ENCODE assay signal across 19 mouse cellular contexts in the genomic region with DNA sequence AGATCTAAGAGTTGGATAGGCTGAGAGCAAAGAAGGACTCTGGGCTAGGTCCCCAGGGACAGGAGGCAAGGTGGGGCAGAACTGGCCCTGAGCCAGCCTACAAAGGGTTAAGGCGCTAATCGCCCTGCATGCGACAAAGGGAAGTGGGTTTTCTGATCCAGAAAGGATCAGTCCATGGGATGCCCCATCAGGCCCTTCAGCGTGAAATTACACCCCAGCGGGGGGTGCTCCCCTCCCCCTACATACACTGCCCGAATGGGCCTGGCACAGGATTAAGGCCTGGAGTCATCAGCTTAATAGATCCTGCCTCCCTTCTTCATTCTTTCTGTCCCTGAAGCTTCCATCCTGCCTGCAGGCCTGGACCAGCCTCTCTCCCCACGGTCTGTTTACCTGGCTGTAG. TPM values are rescaled to one million over a fixed set of nuclear protein-coding genes. Genes with fewer than 3 reads are reported as not detected.
DNase-seq lines count a peak whose midpoint lies in the region; ATAC-seq and TF ChIP-seq lines count a peak whose summit lies in the region.
"Had no signal": no experiment of that assay in that cellular context is flagged by ENCODE, and none has a peak within 500 bp of the region (broad histone marks: within the 10 kb centered on the region; RNA-seq: fewer than 3 reads in every experiment).

No protein-coding gene starts in this region.

- ATAC-seq in hindbrain, embryonic 11.5 days (ENCODE audit: low FRiP score), result peak; percentile 68
- ATAC-seq in hindbrain, embryonic 14.5 days (ENCODE audit: low FRiP score), result no peak; the same call in 1 of the 2 replicates
- peak; percentile 71 for ATAC-seq in midbrain, embryonic 13.5 days
- ATAC-seq: liver, embryonic 12.5 days; lung, postnatal 0 days had no signal

- peaks cover 14% of the 10 kb centered on the region for H3K4me1 ChIP-seq in hindbrain, embryonic 11.5 days (replicated peaks; ENCODE audit: control insufficient read depth, insufficient read depth, low read length)
- H3K4me1 ChIP-seq in hindbrain, embryonic 14.5 days (replicated peaks; ENCODE audit: control insufficient read depth, insufficient read depth, low read length), result peaks cover 13% of the 10 kb centered on the region; the same call in 1 of the 2 replicates
- H3K4me1 ChIP-seq in midbrain, embryonic 13.5 days (replicated peaks), result peaks cover 42% of the 10 kb centered on the region
- no peaks in the 10 kb centered on the region for H3K4me1 ChIP-seq in lung, adult 2 months (ENCODE audit: control insufficient read depth, insufficient read depth, low read length)
- H3K4me1 ChIP-seq: liver, embryonic 12.5 days; stomach, embryonic 15.5 days had no signal

- WGBS in hindbrain, embryonic 11.5 days, result 5% methylated on average over 7 of the region's 7 CpGs
- 7% methylated on average over 7 of the region's 7 CpGs for WGBS in hindbrain, embryonic 14.5 days
- 2% methylated on average over 7 of the region's 7 CpGs for WGBS in midbrain, embryonic 13.5 days
- WGBS in lung, adult 2 months, result 35% methylated on average over 7 of the region's 7 CpGs

- no peaks in the 10 kb centered on the region for H3K36me3 ChIP-seq in hindbrain, embryonic 11.5 days (ENCODE audit: control insufficient read depth, insufficient read depth, low read length)
- no peaks in the 10 kb centered on the region for H3K36me3 ChIP-seq in hindbrain, embryonic 14.5 days (replicated peaks; ENCODE audit: control insufficient read depth, insufficient read depth)
- no peaks in the 10 kb centered on the region for H3K36me3 ChIP-seq in midbrain, embryonic 13.5 days
- H3K36me3 ChIP-seq: embryonic facial prominence, embryonic 12.5 days; heart, embryonic 13.5 days; liver, embryonic 12.5 days; stomach, embryonic 15.5 days had no signal

- no peak overlapping the region for H3K9ac ChIP-seq in hindbrain, embryonic 11.5 days (ENCODE audit: low read depth, low read length)
- H3K9ac ChIP-seq in hindbrain, embryonic 14.5 days, result no peak overlapping the region
- no peak overlapping the region for H3K9ac ChIP-seq in midbrain, embryonic 13.5 days (replicated peaks)
- H3K9ac ChIP-seq: embryonic facial prominence, embryonic 12.5 days; heart, embryonic 13.5 days; liver, embryonic 12.5 days; stomach, embryonic 15.5 days had no signal

- H3K27me3 ChIP-seq in hindbrain, embryonic 11.5 days (ENCODE audit: control insufficient read depth, insufficient read depth, low read length), result peaks cover 33% of the 10 kb centered on the region
- H3K27me3 ChIP-seq in hindbrain, embryonic 14.5 days (ENCODE audit: control insufficient read depth, insufficient read depth, low read length), result peaks cover 52% of the 10 kb centered on the region
- H3K27me3 ChIP-seq in midbrain, embryonic 13.5 days, result peaks cover 73% of the 10 kb centered on the region

- DNase-seq in hindbrain, embryonic 11.5 days (ENCODE audit: low spot score), result peak; percentile 55
- DNase-seq in hindbrain, embryonic 14.5 days (ENCODE audit: low spot score), result no peak
- peak; percentile 53 for DNase-seq in embryo, embryonic 11 days
- DNase-seq in retina, postnatal 1 day, result peak; percentile 87
- no peak for DNase-seq in spleen, postnatal 4 days (ENCODE audit: low spot score in 2 of 2)
- DNase-seq in lung, adult 2 months, result no peak
- DNase-seq: adrenal gland, adult 2 months; cerebellum, adult 2 months; heart, postnatal 4 days; kidney, postnatal 10 days; right cerebral cortex, adult 18-20 months; thymus, postnatal 25 days had no signal

- TF ChIP-seq POLR2A in lung, adult 2 months (IDR thresholded peaks at IDR 0.05; ENCODE audit: borderline replicate concordance, extremely low read depth, low read depth, low read length), result no peak

- no peak overlapping the region for H3K4me2 ChIP-seq in hindbrain, embryonic 11.5 days (replicated peaks; ENCODE audit: low read depth, low read length)
- H3K4me2 ChIP-seq in hindbrain, embryonic 14.5 days (replicated peaks), result no peak overlapping the region
- H3K4me2 ChIP-seq in midbrain, embryonic 13.5 days (replicated peaks), result no peak overlapping the region
- H3K4me2 ChIP-seq: embryonic facial prominence, embryonic 12.5 days; heart, embryonic 13.5 days; liver, embryonic 12.5 days; stomach, embryonic 15.5 days had no signal

- no peak overlapping the region for H3K4me3 ChIP-seq in hindbrain, embryonic 11.5 days (ENCODE audit: low read depth, low read length)
- H3K4me3 ChIP-seq in hindbrain, embryonic 14.5 days (replicated peaks; ENCODE audit: low read length), result no peak overlapping the region
- H3K4me3 ChIP-seq in midbrain, embryonic 13.5 days (replicated peaks), result no peak overlapping the region
- H3K4me3 ChIP-seq in lung, adult 2 months (replicated peaks; ENCODE audit: extremely low read depth, low read depth, low read length), result no peak overlapping the region
- H3K4me3 ChIP-seq: embryonic facial prominence, embryonic 12.5 days; heart, embryonic 13.5 days; liver, embryonic 12.5 days; stomach, embryonic 15.5 days had no signal

- H3K27ac ChIP-seq in hindbrain, embryonic 11.5 days (ENCODE audit: low read depth, low read length), result no peak overlapping the region
- H3K27ac ChIP-seq in hindbrain, embryonic 14.5 days, result no peak overlapping the region
- no peak overlapping the region for H3K27ac ChIP-seq in midbrain, embryonic 13.5 days
- H3K27ac ChIP-seq: embryonic facial prominence, embryonic 12.5 days; heart, embryonic 13.5 days; liver, embryonic 12.5 days; stomach, embryonic 15.5 days had no signal

- TF ChIP-seq CTCF in lung, adult 2 months (IDR thresholded peaks at IDR 0.05; ENCODE audit: insufficient read depth, low read length), result no peak

- H3K9me3 ChIP-seq in hindbrain, embryonic 11.5 days (ENCODE audit: control insufficient read depth, low read length), result no peaks in the 10 kb centered on the region
- no peaks in the 10 kb centered on the region for H3K9me3 ChIP-seq in hindbrain, embryonic 14.5 days (ENCODE audit: control insufficient read depth, low read length)
- H3K9me3 ChIP-seq in midbrain, embryonic 13.5 days, result no peaks in the 10 kb centered on the region
- H3K9me3 ChIP-seq: embryonic facial prominence, embryonic 12.5 days; heart, embryonic 13.5 days; liver, embryonic 12.5 days; stomach, embryonic 15.5 days had no signal

RNA-seq across cellular contexts. Expression of a gene that starts 15.2 kb away (rescaled TPM):
- polyA plus RNA-seq in hindbrain, embryonic 11.5 days (2014; fragmentation: Nextera tagmentation; extraction: Ambion mirVana), result not detected in 2 replicates
- polyA plus RNA-seq in hindbrain, embryonic 14.5 days (2014; fragmentation: Nextera tagmentation; extraction: Ambion mirVana), result 0.13 TPM in 1 of 2 replicates, not detected in the other
- polyA plus RNA-seq in midbrain, embryonic 13.5 days (2015; fragmentation: Nextera tagmentation; extraction: Ambion mirVana), result 0.12 and 0.32 TPM in 2 replicates
- not detected in 2 replicates for polyA plus RNA-seq in lung, adult 2 months (2012; rRNA removed)
- polyA plus RNA-seq: adrenal gland, adult 2 months; embryonic facial prominence, embryonic 12.5 days; heart, embryonic 13.5 days; intestine, postnatal 0 days; liver, embryonic 12.5 days; lung, postnatal 0 days; stomach, embryonic 15.5 days had no signal

RNA-seq across cellular contexts. Expression of a gene that starts 21.5 kb away (rescaled TPM):
- not detected in 2 replicates for polyA plus RNA-seq in hindbrain, embryonic 11.5 days (2014; fragmentation: Nextera tagmentation; extraction: Ambion mirVana)
- polyA plus RNA-seq in hindbrain, embryonic 14.5 days (2014; fragmentation: Nextera tagmentation; extraction: Ambion mirVana), result 0.13 TPM in 1 of 2 replicates, not detected in the other
- 0.24 TPM in 1 of 2 replicates, not detected in the other for polyA plus RNA-seq in midbrain, embryonic 13.5 days (2015; fragmentation: Nextera tagmentation; extraction: Ambion mirVana)
- polyA plus RNA-seq in lung, adult 2 months (2012; rRNA removed), result not detected in 2 replicates
- polyA plus RNA-seq: embryonic facial prominence, embryonic 12.5 days; heart, embryonic 13.5 days; intestine, postnatal 0 days; liver, embryonic 12.5 days; lung, postnatal 0 days; stomach, embryonic 15.5 days had no signal

RNA-seq across cellular contexts. Expression of a gene that starts 34.0 kb away (rescaled TPM):
- 2.4 and 2.5 TPM in 2 replicates for polyA plus RNA-seq in hindbrain, embryonic 11.5 days (2014; fragmentation: Nextera tagmentation; extraction: Ambion mirVana)
- polyA plus RNA-seq in hindbrain, embryonic 14.5 days (2014; fragmentation: Nextera tagmentation; extraction: Ambion mirVana), result 2.7 and 3.3 TPM in 2 replicates
- 10.9 and 11.7 TPM in 2 replicates for polyA plus RNA-seq in midbrain, embryonic 13.5 days (2015; fragmentation: Nextera tagmentation; extraction: Ambion mirVana)
- not detected in 2 replicates for polyA plus RNA-seq in lung, adult 2 months (2012; rRNA removed)
- polyA plus RNA-seq: adrenal gland, adult 2 months; heart, embryonic 13.5 days; intestine, postnatal 0 days; liver, embryonic 12.5 days; lung, postnatal 0 days had no signal

Comparison
In these comparisons a context has a peak if more than half of its experiments do, and no peak if none do; other contexts are left out.
1. DNase-seq: peak in hindbrain, embryonic 11.5 days (single experiment), embryo, embryonic 11 days (single experiment) and retina, postnatal 1 day (single experiment); none in hindbrain, embryonic 14.5 days (single experiment), spleen, postnatal 4 days (0 of 2) and lung, adult 2 months (single experiment).